Mouse (Mus musculus): ENCODE measurements around the gene S100a10.

GRCm38 (mm10) chr3:93562372-93562771 is 7.5 kb downstream of the S100a10 start:
- TF ChIP-seq CTCF (IDR thresholded peaks at IDR 0.05; ENCODE audit: borderline replicate concordance, insufficient read depth, low read length) (no peak), POLR2A (IDR thresholded peaks at IDR 0.05; ENCODE audit: low read depth, low read length) (no peak)
